Mouse (Mus musculus) liver, adult 2 months (tissue): Measurements from ENCODE around the gene Cpsf7. TPM values are rescaled to one million over a fixed set of nuclear protein-coding genes. Genes with fewer than 3 reads are reported as not detected.

ENCODE experiments used
- DNase-seq: peaks from one replicate; pipeline ENCODE4 v3.0.0-alpha.2; 2011; ENCODE audit warnings: low read depth, low spot score; ENCODE audit errors: extremely low read depth
- H3K27ac ChIP-seq: fragments of 200-500 bp; replicated peaks from 2 replicates; pipeline ENCODE4 v1.5.1; 2012; ENCODE audit warnings: low read depth, mild to moderate bottlenecking, control low read depth, inconsistent platforms, low read length; ENCODE audit not compliant: insufficient read depth
- H3K27me3 ChIP-seq: fragments of 200-500 bp; 2 replicates; pipeline ENCODE4 v1.6.1; 2012; ENCODE audit warnings: mild to moderate bottlenecking, moderate library complexity, low read length, inconsistent platforms; ENCODE audit not compliant: control insufficient read depth, insufficient read depth
- H3K36me3 ChIP-seq: fragments of 200-500 bp; 2 replicates; pipeline ENCODE4 v1.6.1; 2012; ENCODE audit warnings: low read length, inconsistent platforms; ENCODE audit not compliant: control insufficient read depth, insufficient read depth
- H3K4me1 ChIP-seq: fragments of 200-500 bp; 2 replicates; pipeline ENCODE4 v1.6.1; 2011; ENCODE audit warnings: low read length; ENCODE audit not compliant: control insufficient read depth, insufficient read depth
- H3K4me3 ChIP-seq: fragments of 200-500 bp; 2 replicates; pipeline ENCODE4 v1.5.1; 2011; ENCODE audit warnings: low read depth, mild to moderate bottlenecking, control low read depth, low read length, moderate library complexity; ENCODE audit not compliant: insufficient read depth
- H3K79me2 ChIP-seq: fragments of 200-500 bp; 2 replicates; pipeline ENCODE4 v1.6.1; 2012; ENCODE audit warnings: inconsistent platforms, mild to moderate bottlenecking, low read length, moderate library complexity; ENCODE audit not compliant: control insufficient read depth, insufficient read depth
- H3K9ac ChIP-seq: fragments of 200-500 bp; 2 replicates; pipeline ENCODE4 v1.6.1; 2012; ENCODE audit warnings: low read depth, mild to moderate bottlenecking, control low read depth, inconsistent platforms, low read length
- CTCF ChIP-seq: fragments of 200-500 bp; IDR thresholded peaks from 2 replicates; pipeline ENCODE4 v1.5.1; 2011; ENCODE audit warnings: low read depth, low read length, control low read depth
- POLR2A ChIP-seq: fragments of 200-500 bp; IDR thresholded peaks from 2 replicates; pipeline ENCODE4 v1.6.1; 2011; ENCODE audit warnings: low read length, control low read depth; ENCODE audit not compliant: insufficient read depth; ENCODE audit errors: extremely low read depth
- WGBS: fragments of 180-500 bp; shearing (Covaris S2); methylation state at CpG from one replicate; pipeline ENCODE4 v1.1.7; 2018; 5-methylcytosine and 5-hydroxymethylcytosine counted together
- polyA plus RNA-seq: library from polyadenylated mRNA; depleted of rRNA; stranded (reverse); fragments of >200 nt; gene quantifications from 2 replicates; pipeline ENCODE4 v1.2.3, GENCODE M21; 2012
- total RNA-seq: library from RNA; depleted of rRNA; stranded (reverse); fragments of >200 nt; gene quantifications from 2 replicates; pipeline ENCODE4 v1.2.3, GENCODE M21; 2014

Gene Cpsf7
- total and polyA plus RNA-seq, 2 experiments, result 10.0 to 19.9 TPM

GRCm38 (mm10) chr19:10580761-10581160, 55.7 kb downstream of the Cpsf7 start:
- Histone ChIP-seq H3K9ac (no peak overlapping the region), H3K4me1 (peaks cover 8% of the 10 kb centered on the region; the same call in 1 of the 2 replicates), H3K4me3 (no peak overlapping the region), H3K27ac (no peak overlapping the region), H3K36me3 (peaks cover 11% of the 10 kb centered on the region; the same call in 1 of the 2 replicates), H3K79me2 (no peaks in the 10 kb centered on the region; the same call in 1 of the 2 replicates), H3K27me3 (no peaks in the 10 kb centered on the region)
- no peak for DNase-seq
- TF ChIP-seq CTCF (no peak), POLR2A (no peak)
- 81% methylated on average over 3 of the region's 3 CpGs for WGBS

GRCm38 (mm10) chr19:10581984-10582383, 56.9 kb downstream of the Cpsf7 start:
- DNase-seq, result no peak
- 91% methylated on average over 6 of the region's 6 CpGs for WGBS
- Histone ChIP-seq H3K79me2 (no peaks in the 10 kb centered on the region; the same call in 1 of the 2 replicates), H3K4me3 (no peak overlapping the region), H3K36me3 (peaks cover 13% of the 10 kb centered on the region; the same call in 1 of the 2 replicates), H3K4me1 (peaks cover 6% of the 10 kb centered on the region; the same call in 1 of the 2 replicates), H3K27ac (no peak overlapping the region), H3K9ac (no peak overlapping the region), H3K27me3 (no peaks in the 10 kb centered on the region)
- TF ChIP-seq CTCF (no peak), POLR2A (no peak)

GRCm38 (mm10) chr19:10583550-10584146, 58.6 kb downstream of the Cpsf7 start:
- DNase-seq, result no peak
- WGBS, result 26% methylated on average over 7 of the region's 7 CpGs
- H3K4me1 ChIP-seq, result peaks cover 7% of the 10 kb centered on the region; the same call in 1 of the 2 replicates
- peaks cover 13% of the 10 kb centered on the region; the same call in 1 of the 2 replicates for H3K36me3 ChIP-seq
- H3K79me2 ChIP-seq, result no peaks in the 10 kb centered on the region
- TF ChIP-seq POLR2A, result no peak
- no peak for TF ChIP-seq CTCF
- no peak overlapping the region for H3K4me3 ChIP-seq
- H3K27ac ChIP-seq, result no peak overlapping the region
- no peak overlapping the region for H3K9ac ChIP-seq
- no peaks in the 10 kb centered on the region for H3K27me3 ChIP-seq

GRCm38 (mm10) chr19:10585112-10585511, 60.0 kb downstream of the Cpsf7 start:
- H3K4me3 ChIP-seq, result no peak overlapping the region
- no peak for TF ChIP-seq CTCF
- no peak for TF ChIP-seq POLR2A
- H3K79me2 ChIP-seq, result no peaks in the 10 kb centered on the region
- H3K27me3 ChIP-seq, result no peaks in the 10 kb centered on the region
- no peak for DNase-seq
- H3K9ac ChIP-seq, result no peak overlapping the region
- WGBS, result 29% methylated on average over 8 of the region's 8 CpGs
- H3K4me1 ChIP-seq, result peaks cover 7% of the 10 kb centered on the region; the same call in 1 of the 2 replicates
- H3K27ac ChIP-seq, result no peak overlapping the region
- H3K36me3 ChIP-seq, result peaks cover 14% of the 10 kb centered on the region; the same call in 1 of the 2 replicates

GRCm38 (mm10) chr19:10587231-10587630, 62.2 kb downstream of the Cpsf7 start:
- 33% methylated on average over 8 of the region's 8 CpGs for WGBS
- TF ChIP-seq POLR2A, result no peak
- no peak for TF ChIP-seq CTCF
- Histone ChIP-seq H3K79me2 (no peaks in the 10 kb centered on the region), H3K27ac (peak overlapping the region; percentile 58), H3K9ac (no peak overlapping the region), H3K4me1 (peaks cover 16% of the 10 kb centered on the region), H3K4me3 (no peak overlapping the region), H3K36me3 (peaks cover 13% of the 10 kb centered on the region; the same call in 1 of the 2 replicates), H3K27me3 (no peaks in the 10 kb centered on the region)
- peak; percentile 72 for DNase-seq

- Histone ChIP-seq H3K36me3 (peaks cover 26% of the 10 kb centered on the region), H3K79me2 (no peaks in the 10 kb centered on the region), H3K27ac (0 out of 2 replicates have a peak overlapping the region, but pooled peaks have one; percentile 5), H3K27me3 (no peaks in the 10 kb centered on the region), H3K9ac (no peak overlapping the region), H3K4me3 (no peak overlapping the region), H3K4me1 (peaks cover 35% of the 10 kb centered on the region)
- peak; percentile 59 for DNase-seq
- TF ChIP-seq POLR2A (no peak), CTCF (no peak)
- WGBS, result 62% methylated on average over 5 of the region's 5 CpGs
Measured at GRCm38 (mm10) chr19:10589127-10589857, 64.2 kb downstream of the Cpsf7 start.
